Mouse (Mus musculus) heart, embryonic 14.5 days (tissue): ENCODE measurements around the gene Cfap126. TPM values are rescaled to one million over a fixed set of nuclear protein-coding genes. Genes with fewer than 3 reads are reported as not detected.

Experiments
- ATAC-seq: fragments of 200-750 bp; cut with Nextera tagmentation; 2 replicates; pipeline ENCODE4 v1.8.0; 2017; ENCODE audit warnings: low read depth, moderate TSS enrichment; ENCODE audit not compliant: insufficient number of reproducible peaks, insufficient read depth, low FRiP score
- H3K27ac ChIP-seq, 2 experiments: fragments of 200-500 bp in 1 of 2; fragments of 300-500 bp in 1 of 2; sonication (generic) in 1 of 2; replicated peaks in 1 of 2; 2 replicates each; pipeline ENCODE4 v1.5.1; 2012 to 2014; ENCODE audit warnings: low read depth in 2 of 2, low read length in 2 of 2, control low read depth in 1 of 2, mild to moderate bottlenecking in 1 of 2, mixed read lengths in 1 of 2; ENCODE audit not compliant: control insufficient read depth in 1 of 2, insufficient read depth in 1 of 2
- H3K27me3 ChIP-seq: fragments of 300-500 bp; sonication (generic); 2 replicates; pipeline ENCODE4 v1.6.1; 2014; ENCODE audit warnings: mild to moderate bottlenecking, low read length, control low read depth; ENCODE audit not compliant: control insufficient read depth, insufficient read depth
- H3K36me3 ChIP-seq: fragments of 300-500 bp; sonication (generic); 2 replicates; pipeline ENCODE4 v1.6.1; 2014; ENCODE audit warnings: mild to moderate bottlenecking, control low read depth, low read length, mixed read lengths; ENCODE audit not compliant: control insufficient read depth, insufficient read depth
- H3K4me1 ChIP-seq, 2 experiments: fragments of 200-500 bp in 1 of 2; fragments of 300-500 bp in 1 of 2; sonication (generic) in 1 of 2; 2 replicates each; pipeline ENCODE4 v1.6.1; 2012 to 2014; ENCODE audit warnings: low read length in 2 of 2, control low read depth in 1 of 2, mixed read lengths in 1 of 2; ENCODE audit not compliant: control insufficient read depth in 2 of 2, insufficient read depth in 2 of 2
- H3K4me2 ChIP-seq: fragments of 300-500 bp; sonication (generic); 2 replicates; pipeline ENCODE4 v1.6.1; 2014; ENCODE audit warnings: mild to moderate bottlenecking, low read length
- H3K4me3 ChIP-seq, 2 experiments: fragments of 200-500 bp in 1 of 2; fragments of 300-500 bp in 1 of 2; sonication (generic) in 1 of 2; 2 replicates each; pipeline ENCODE4 v1.5.1; 2012 to 2014; ENCODE audit warnings: low read length in 2 of 2, mild to moderate bottlenecking in 2 of 2, control low read depth in 1 of 2, low read depth in 1 of 2, moderate library complexity in 1 of 2; ENCODE audit not compliant: control insufficient read depth in 1 of 2, insufficient read depth in 1 of 2
- H3K9ac ChIP-seq: fragments of 300-500 bp; sonication (generic); 2 replicates; pipeline ENCODE4 v1.6.1; 2014; ENCODE audit warnings: mild to moderate bottlenecking, low read length
- H3K9me3 ChIP-seq: fragments of 300-500 bp; sonication (generic); 2 replicates; pipeline ENCODE4 v1.6.1; 2016; ENCODE audit warnings: low read length, control low read depth; ENCODE audit not compliant: control insufficient read depth
- WGBS: fragments of 180-500 bp; shearing (Covaris S2); extraction: QIAGEN DNeasy Blood & Tissue Kit; methylation state at CpG from one replicate; pipeline ENCODE4 v1.1.7; 2014; 5-methylcytosine and 5-hydroxymethylcytosine counted together
- polyA plus RNA-seq: library from polyadenylated mRNA; unstranded; fragments of >200 nt; fragmentation: Nextera tagmentation; extraction: Ambion mirVana; gene quantifications from 2 replicates; pipeline ENCODE4 v1.2.1, GENCODE M21; 2014

Gene Cfap126
- polyA plus RNA-seq, 1 experiment from 2014 or later, result 3.0 TPM

DNA sequence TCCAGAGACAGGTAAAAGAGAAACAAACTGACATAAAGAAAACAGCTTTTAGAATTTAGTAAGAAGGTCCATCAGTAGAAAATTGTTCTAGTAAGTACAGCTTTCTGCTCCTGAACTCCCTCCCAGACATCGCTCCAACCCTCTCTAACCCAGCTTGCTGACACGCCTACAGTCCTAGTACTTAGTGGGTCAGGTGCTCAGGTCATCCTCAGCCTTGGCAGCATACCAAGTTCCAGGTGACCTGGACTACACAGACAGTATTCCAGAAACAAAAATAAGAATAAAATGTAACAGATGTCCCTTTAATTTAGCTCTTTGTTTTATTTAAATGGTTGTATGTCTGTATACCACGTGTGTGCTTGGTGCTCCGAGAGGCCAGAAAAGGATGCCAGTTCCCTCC is 38.2 kb downstream of the Cfap126 start:
- WGBS, result 83% methylated on average over 4 of the region's 4 CpGs
- H3K4me3 ChIP-seq, result no peak overlapping the region
- H3K27me3 ChIP-seq, result peaks cover 12% of the 10 kb centered on the region; the same call in 1 of the 2 replicates
- peaks cover 5 to 15% of the 10 kb centered on the region in 2 experiments for H3K4me1 ChIP-seq
- no peak overlapping the region for H3K4me2 ChIP-seq
- no peak for ATAC-seq
- no peaks in the 10 kb centered on the region for H3K9me3 ChIP-seq
- no peak overlapping the region for H3K9ac ChIP-seq
- no peak overlapping the region for H3K27ac ChIP-seq
- no peaks in the 10 kb centered on the region for H3K36me3 ChIP-seq

DNA sequence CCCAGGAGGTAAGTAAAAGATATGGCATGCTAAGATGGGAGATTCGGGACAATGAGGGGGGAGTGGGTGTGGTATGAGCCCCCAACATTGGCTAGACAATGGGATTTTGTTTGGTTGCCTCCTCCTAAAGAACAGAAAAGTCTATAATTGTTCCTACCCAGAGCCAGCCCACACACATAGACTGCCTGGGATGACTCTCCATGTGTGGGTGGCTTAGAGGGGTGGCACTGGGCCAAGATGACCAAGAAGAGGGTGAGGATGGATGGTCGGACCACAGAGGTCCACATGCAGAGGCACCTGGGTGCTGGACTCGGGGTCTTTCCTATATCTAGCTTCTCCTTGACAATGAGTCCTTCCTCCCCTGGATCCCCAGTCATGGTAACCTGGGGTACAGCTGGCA is 42.9 kb downstream of the Cfap126 start:
- no peaks in the 10 kb centered on the region for H3K36me3 ChIP-seq
- no peak overlapping the region for H3K4me3 ChIP-seq
- peaks cover 5 to 9% of the 10 kb centered on the region in 2 experiments for H3K4me1 ChIP-seq
- H3K27ac ChIP-seq, result no peak overlapping the region
- no peak overlapping the region for H3K4me2 ChIP-seq
- H3K27me3 ChIP-seq, result peaks cover 25% of the 10 kb centered on the region; the same call in 1 of the 2 replicates
- WGBS, result 66% methylated on average over 3 of the region's 3 CpGs
- no peaks in the 10 kb centered on the region for H3K9me3 ChIP-seq
- ATAC-seq, result no peak
- no peak overlapping the region for H3K9ac ChIP-seq

DNA sequence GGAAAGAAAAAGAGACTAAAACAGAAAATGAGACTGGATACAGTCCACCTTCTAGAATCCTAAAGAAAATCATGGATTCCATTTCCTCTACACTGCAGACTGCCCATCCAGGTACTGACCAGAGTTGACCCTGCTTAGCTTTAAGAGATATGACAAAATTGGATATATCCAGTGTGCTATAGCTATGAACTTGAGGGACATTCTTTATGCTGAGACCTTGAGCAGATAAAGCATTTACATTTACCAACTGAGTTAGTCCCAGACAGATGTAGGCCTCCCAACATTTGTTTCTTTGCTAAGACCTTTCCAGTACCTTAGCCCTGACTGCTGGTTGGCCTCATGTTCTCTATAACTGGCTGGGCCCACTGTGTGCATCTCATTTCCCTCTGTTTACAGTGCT is 44.2 kb downstream of the Cfap126 start:
- no peak for ATAC-seq

DNA sequence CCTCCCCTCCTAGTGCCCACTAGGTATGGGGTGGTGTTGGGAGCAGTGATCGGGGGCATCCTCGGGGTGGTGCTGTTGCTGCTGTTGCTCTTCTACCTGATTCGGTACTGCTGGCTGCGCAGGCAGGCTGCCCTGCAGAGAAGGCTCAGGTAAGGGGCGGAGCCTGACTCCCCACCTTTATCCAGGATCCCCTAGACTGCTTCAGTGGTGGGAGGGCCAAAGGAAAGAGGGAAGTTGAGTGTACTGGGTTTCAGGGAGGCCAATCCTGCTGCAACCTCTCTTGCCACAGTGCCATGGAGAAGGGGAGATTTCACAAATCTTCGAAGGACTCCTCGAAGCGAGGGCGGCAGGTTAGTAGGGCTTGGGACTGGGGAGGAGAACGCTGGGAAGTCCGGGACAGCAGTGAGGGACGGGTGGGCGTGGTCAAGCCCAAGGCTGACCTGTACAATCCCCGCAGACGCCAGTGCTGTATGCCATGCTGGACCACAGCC is 45.8 kb downstream of the Cfap126 start:
- Histone ChIP-seq H3K4me3 (peak overlapping the region; percentile 1 to 31), H3K4me2 (peak overlapping the region; percentile 51), H3K27ac (no peak overlapping the region), H3K27me3 (peaks cover 25% of the 10 kb centered on the region; the same call in 1 of the 2 replicates), H3K36me3 (no peaks in the 10 kb centered on the region), H3K9ac (peak overlapping the region; percentile 27), H3K9me3 (no peaks in the 10 kb centered on the region), H3K4me1 (peaks cover 5 to 9% of the 10 kb centered on the region in 2 experiments)
- no peak for ATAC-seq
- 6% methylated on average over 15 of the region's 15 CpGs for WGBS

More for the DNA sequence above, 44.2 kb downstream of the Cfap126 start:
- Histone ChIP-seq H3K4me1 (peaks cover 5 to 9% of the 10 kb centered on the region in 2 experiments), H3K4me3 (no peak overlapping the region), H3K9ac (no peak overlapping the region), H3K36me3 (no peaks in the 10 kb centered on the region), H3K27me3 (peaks cover 25% of the 10 kb centered on the region; the same call in 1 of the 2 replicates), H3K9me3 (no peaks in the 10 kb centered on the region), H3K4me2 (no peak overlapping the region), H3K27ac (no peak overlapping the region)

DNA sequence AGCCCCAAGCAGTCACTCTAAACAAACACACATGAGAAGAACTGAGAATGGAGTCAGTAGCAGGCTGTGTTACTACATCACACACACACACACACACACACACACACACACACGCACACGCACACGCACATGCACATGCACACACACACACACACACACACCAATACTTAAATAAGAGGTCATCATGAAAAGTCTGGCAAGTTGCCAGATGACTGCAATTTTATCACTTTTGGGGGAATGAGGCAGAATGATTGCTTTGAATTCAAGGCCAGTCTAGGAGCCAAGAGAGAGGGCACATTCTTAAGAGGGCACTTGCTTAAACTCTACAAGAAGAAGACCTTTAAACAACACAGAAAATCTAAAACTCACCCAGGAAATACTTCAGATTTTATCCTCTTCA is 48.8 kb downstream of the Cfap126 start:
- Histone ChIP-seq H3K4me1 (peaks cover 5 to 9% of the 10 kb centered on the region in 2 experiments), H3K9ac (no peak overlapping the region), H3K36me3 (no peaks in the 10 kb centered on the region), H3K4me2 (no peak overlapping the region), H3K27me3 (peaks cover 13% of the 10 kb centered on the region; the same call in 1 of the 2 replicates), H3K4me3 (no peak overlapping the region), H3K27ac (no peak overlapping the region), H3K9me3 (no peaks in the 10 kb centered on the region)
- ATAC-seq, result no peak
- WGBS, result 81% methylated on average over 3 of the region's 3 CpGs

DNA sequence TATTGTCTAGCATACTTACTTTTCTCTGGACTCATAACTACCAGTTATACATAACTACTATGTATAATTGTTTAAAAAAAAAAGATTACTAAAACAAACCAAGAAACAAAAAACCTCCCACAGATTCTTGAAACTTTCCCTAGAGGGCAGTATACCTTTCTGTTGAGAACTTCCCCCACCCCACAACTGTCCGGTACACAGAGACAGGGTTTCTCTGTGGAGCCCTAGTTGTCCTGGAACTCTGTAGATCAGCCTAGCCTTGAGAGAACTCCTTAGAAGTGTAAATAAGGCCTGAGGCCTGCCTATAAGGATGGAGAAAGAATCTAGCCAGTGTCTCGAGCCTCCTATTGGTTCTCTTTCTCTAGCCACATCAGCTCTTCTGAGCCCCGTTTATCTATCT is 50.5 kb downstream of the Cfap126 start:
- WGBS, result 24% methylated on average over 3 of the region's 3 CpGs
- Histone ChIP-seq H3K36me3 (no peaks in the 10 kb centered on the region), H3K4me3 (no peak overlapping the region), H3K4me2 (no peak overlapping the region), H3K9me3 (no peaks in the 10 kb centered on the region), H3K27me3 (0 out of 2 replicates have a peak, but pooled peaks cover 3% of the 10 kb centered on the region), H3K4me1 (peaks cover 4 to 9% of the 10 kb centered on the region in 2 experiments), H3K27ac (no peak overlapping the region), H3K9ac (no peak overlapping the region)
- ATAC-seq, result no peak

DNA sequence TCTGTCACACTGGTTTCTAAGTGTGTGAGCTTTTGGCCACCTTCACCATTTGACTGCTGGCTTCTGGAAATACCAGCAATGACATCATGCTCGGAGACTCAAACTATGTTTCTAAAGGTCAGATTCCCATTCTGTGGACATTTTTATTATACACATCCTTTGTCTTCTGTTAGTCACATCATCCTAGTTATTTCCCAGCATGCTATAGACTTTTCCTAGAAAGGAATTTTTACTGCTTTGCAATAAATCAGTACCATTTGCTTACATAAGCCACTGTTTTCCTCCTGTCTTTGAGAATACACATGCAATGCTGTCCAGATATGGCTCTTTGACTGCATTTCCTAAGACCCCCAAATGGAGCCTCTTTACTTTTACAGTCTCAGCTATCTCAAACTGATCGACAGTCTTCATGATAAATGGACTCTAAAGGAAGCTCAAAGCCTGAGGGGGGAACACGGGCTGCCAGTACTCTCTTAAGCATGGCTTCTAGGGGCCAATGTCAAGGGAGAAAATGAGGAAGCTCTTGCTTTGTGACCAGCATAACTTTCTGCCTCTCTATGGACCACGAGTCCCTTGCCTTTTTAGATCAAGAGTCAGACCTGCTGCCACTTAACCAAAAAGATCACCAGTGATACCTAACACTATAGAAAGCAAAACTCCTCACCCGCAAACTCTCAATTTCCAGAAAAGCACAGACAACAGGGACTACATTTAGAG is 52.1 kb downstream of the Cfap126 start:
- WGBS, result 56% methylated on average over 5 of the region's 5 CpGs
- no peak overlapping the region for H3K4me2 ChIP-seq

More for the DNA sequence above, 52.1 kb downstream of the Cfap126 start:
- no peak overlapping the region for H3K9ac ChIP-seq
- peaks cover 2% of the 10 kb centered on the region in 2 experiments; a peak in 1 of 4 replicates for H3K4me1 ChIP-seq
- H3K4me3 ChIP-seq, result no peak overlapping the region
- no peaks in the 10 kb centered on the region for H3K36me3 ChIP-seq
- no peak for ATAC-seq
- no peak overlapping the region for H3K27ac ChIP-seq
- no peaks in the 10 kb centered on the region for H3K27me3 ChIP-seq
- no peaks in the 10 kb centered on the region for H3K9me3 ChIP-seq
